Mouse (Mus musculus) fibroblast of lung, adult 2 months (primary cell): ENCODE data around the gene 3110040M04Rik.
"Not testable (repeated sequence)": the region's sequence is repeated elsewhere in the genome, so short reads cannot be mapped to it uniquely, and the experiment has no call there.

Experiments used
- DNase-seq: peaks from one replicate; pipeline ENCODE4 v3.0.0-alpha.2; 2011; ENCODE audit warnings: low read depth

Gene 3110040M04Rik

DNA sequence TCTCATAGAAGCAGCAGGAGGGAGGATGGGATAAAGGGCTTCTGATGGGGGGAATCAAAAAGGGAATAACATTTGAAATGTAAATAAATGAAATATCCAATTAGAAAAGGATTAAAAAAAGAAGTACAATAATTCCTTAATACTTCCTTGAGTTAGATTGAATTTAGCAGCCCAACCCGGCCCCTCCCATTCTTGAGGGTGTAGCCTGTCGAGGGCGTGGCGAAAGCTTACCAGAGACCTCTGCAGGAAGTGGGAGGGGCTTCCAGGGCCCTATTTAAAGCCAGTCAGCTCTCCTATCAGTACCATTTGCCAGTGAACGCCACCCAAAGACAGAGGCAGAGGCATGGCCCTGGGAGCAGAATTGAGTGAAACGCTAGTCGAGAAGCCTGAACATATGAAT, 11.8 kb upstream of the 3110040M04Rik start, which contains the start of gene Gm8947:
Gene Gm8947, plus strand, starts transcription at position 302 of the 400 bp plus-strand sequence.
- DNase-seq, result not testable (repeated sequence)

DNA sequence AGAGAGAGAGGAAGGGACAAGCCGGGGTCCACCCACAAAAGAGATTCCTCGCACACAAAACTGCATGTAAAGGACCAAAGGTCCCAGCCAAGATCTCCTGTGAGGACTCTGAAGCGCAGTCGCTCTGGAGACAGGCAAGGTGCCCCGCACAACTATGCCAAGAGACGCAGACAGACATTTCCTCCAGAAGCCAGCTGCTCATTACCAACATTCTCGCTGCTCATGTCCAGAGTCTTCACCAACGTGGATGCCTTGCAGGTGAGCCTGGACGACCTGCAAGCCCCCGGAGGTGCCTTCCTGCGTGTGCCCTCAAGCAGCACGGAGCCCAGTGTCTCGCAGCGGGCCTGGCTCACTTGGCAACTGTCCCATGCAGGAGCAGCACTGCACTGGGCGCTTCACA, 11.2 kb upstream of the 3110040M04Rik start:
- not testable (repeated sequence) for DNase-seq

DNA sequence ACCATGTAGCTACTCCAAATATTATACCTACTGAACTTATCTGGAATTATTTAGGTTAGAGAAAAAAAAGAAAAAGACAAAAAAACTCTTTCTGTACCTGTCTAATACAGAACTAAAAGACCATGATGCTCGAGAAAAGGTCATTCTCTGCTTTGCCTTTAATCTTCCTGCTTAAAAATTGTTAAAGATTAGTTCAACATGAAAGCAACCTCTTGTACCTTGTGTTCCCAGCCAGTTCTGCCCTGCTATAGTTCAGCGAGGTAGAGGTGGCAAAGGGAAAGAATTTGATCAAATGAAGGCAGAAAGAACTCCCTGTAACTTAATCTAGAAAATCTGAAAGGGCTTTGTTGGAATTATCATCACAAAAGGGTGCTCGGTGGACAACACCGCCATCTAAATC, 7.9 kb upstream of the 3110040M04Rik start:
- not testable (repeated sequence) for DNase-seq

DNA sequence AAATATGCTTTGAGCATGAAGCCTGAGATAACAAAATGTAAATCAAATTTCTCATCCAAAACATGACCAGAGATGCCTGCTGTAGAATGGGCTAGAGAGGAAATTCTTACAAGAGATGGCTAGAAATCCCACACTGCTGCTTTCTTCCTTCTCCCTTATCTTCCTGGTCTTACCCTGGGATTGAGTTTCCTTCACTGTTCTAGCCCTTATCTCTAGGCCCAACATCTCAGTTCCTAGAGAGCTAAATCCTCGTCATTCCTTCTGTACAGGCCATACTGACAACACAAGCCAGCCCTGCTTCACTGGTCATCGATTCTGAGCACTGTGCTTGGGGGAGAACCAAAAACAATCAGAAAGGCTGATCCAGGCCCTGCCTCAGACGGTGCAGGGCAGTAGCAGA, 7.2 kb upstream of the 3110040M04Rik start:
- DNase-seq, result not testable (repeated sequence)

DNA sequence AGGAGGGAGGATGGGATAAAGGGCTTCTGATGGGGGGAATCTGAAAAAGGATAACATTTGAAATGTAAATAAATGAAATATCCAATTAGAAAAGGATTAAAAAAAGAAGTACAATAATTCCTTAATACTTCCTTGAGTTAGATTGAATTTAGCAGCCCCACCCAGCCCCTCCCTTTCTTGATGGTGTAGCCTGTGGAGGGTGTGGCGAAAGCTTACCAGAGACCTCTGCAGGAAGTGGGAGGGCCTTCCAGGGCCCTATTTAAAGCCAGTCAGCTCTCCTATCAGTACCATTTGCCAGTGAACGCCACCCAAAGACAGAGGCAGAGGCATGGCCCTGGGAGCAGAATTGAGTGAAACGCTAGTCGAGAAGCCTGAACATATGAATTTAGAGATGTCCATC, 5.8 kb upstream of the 3110040M04Rik start, which contains the start of gene Gm47995:
Gene Gm47995, plus strand, starts transcription at position 329 of the 400 bp plus-strand sequence.
- not testable (repeated sequence) for DNase-seq

DNA sequence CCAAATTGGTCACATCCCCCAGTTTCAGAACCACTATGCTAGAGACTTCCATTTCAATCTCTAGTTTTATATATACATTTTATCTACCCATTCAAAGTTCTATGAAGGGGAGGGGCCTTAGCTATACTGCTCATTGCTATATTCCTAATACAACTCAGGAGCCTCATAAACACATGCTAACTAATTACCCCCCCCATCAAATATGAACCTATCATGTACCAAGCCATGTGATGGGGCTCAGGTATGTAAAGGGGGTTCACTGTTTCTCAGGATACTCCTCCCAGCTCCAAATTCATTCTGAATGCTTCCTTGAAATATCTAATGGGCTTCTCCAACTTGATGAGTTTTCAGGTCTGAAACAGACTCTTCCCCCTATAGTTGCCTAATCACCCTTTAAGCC, 3.3 kb upstream of the 3110040M04Rik start:
- not testable (repeated sequence) for DNase-seq

DNA sequence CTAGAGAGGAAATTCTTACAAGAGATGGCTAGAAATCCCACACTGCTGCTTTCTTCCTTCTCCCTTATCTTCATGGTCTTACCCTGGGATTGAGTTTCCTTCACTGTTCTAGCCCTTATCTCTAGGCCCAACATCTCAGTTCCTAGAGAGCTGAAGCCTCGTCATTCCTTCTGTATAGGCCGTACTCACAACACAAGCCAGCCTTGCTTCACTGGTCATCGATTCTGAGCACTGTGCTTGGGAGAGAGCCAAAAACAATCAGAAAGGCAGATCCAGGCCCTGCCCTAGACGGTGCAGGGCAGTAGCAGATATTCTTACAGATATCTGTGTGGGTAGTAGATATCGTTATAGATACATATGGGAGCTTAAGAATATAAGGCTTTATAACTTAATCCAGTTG, 1.1 kb upstream of the 3110040M04Rik start:
- not testable (repeated sequence) for DNase-seq

DNA sequence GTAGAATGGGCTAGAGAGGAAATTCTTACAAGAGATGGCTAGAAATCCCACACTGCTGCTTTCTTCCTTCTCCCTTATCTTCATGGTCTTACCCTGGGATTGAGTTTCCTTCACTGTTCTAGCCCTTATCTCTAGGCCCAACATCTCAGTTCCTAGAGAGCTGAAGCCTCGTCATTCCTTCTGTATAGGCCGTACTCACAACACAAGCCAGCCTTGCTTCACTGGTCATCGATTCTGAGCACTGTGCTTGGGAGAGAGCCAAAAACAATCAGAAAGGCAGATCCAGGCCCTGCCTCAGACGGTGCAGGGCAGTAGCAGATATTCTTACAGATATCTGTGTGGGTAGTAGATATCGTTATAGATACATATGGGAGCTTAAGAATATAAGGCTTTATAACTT, 4.6 kb downstream of the 3110040M04Rik start:
- not testable (repeated sequence) for DNase-seq

DNA sequence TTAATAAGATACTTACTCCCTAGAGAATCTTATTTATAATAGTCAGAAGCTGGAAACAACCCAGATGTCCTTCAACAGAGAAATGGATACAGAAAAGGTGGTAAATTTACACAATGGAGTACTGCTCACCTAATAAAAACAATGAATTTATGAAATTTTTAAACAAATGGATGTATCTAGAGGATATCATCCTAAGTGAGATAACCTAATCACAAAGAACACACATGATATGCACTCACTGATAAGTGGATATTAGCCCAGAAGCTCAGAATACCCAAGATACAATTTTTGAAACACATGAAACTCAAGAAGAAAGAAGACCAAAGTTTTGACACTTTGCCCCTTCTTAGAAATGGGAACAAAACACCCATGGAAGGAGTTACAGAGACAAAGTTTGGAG, 5.0 kb downstream of the 3110040M04Rik start:
- DNase-seq, result not testable (repeated sequence)

DNA sequence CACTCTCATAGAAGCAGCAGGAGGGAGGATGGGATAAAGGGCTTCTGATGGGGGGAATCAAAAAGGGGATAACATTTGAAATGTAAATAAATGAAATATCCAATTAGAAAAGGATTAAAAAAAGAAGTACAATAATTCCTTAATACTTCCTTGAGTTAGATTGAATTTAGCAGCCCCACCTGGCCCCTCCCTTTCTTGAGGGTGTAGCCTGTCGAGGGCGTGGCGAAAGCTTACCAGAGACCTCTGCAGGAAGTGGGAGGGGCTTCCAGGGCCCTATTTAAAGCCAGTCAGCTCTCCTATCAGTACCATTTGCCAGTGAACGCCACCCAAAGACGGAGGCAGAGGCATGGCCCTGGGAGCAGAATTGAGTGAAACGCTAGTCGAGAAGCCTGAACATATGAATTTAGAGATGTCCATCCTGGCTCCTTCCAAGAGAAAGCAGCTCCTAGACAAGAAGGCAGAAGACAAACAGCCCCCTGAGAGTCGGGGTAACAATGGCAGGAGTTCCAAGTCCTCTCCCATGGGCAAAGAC, 6.0 kb downstream of the 3110040M04Rik start, which contains the start of gene Gm47996:
Gene Gm47996, plus strand, starts transcription at position 308 of the 532 bp plus-strand sequence.
- not testable (repeated sequence) for DNase-seq

DNA sequence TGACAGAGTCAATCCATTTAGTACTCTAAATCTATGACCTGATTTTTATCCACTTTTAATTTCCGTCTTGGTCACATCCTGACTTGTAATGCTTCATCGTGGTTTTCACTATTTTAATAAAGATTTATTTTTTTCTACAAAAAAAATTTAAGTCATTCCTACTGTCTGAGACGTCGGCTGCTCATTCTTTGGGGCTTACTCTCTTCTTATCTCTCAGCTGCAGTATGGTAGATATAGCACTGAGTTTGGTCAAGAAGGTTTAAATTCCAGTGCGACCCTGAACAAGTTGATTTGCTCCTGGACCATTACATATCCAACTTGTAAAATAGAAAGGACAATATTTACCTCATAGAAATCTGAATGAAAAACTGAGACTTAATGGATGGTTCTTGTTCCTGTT, 7.7 kb downstream of the 3110040M04Rik start:
- DNase-seq, result not testable (repeated sequence)

DNA sequence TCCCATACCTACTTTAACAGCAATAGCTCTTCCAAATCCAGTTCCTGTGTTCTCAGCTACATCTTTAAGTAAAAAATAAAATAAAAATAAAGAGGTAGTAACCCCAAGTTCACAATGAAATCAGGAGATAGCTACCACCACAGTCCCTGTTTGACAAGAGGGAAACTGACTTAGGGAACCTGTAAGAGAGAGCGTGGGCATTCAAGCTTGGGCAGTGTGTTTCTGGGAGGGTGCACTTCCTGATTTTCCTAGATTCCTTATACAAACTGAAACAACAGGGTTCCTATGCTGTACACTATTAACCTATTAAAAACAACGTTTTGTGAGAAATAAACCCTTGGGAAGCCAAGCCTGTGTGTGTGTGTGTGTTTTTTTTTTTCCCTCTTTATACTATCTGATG, 10.9 kb downstream of the 3110040M04Rik start:
- DNase-seq, result no peak

DNA sequence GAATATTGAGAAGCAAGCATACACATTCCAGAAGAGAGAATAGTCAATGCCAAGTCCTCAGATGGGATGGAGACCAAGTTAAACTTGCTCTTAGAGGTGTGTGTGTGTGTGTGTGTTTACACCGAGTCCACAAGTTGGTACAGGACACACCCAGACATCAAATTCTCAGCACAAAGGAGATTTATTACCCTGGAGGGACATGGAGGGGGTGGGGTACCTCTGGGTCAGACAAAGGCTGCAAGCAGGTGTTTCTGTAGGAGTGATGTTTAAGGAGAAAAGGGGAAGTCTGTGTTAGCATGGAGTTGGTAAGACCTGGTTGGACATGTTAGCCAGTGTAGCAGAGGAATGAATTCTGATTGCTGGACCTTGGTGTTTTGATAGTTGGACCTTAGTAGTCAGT, 12.1 kb downstream of the 3110040M04Rik start:
- DNase-seq, result no peak

DNA sequence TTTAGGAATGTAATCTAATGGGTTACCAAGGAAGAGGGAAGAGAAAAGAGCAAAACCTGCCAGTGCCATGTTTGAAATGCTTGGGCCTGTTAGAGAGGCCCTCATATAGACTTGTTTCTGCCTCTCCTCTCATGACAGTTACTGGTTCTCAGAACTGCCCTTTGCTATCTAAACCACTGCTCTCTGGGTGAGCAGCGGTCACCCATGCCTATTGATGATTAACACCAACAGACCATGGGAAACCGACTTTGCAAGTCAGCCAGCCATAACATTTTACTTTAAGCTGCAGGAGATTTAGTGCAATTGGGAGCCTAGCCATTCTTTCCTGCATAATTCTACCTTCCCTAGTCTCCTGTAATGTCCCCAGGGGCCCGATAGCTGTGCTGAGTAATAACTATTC, 12.5 kb downstream of the 3110040M04Rik start:
- DNase-seq, result no peak

DNA sequence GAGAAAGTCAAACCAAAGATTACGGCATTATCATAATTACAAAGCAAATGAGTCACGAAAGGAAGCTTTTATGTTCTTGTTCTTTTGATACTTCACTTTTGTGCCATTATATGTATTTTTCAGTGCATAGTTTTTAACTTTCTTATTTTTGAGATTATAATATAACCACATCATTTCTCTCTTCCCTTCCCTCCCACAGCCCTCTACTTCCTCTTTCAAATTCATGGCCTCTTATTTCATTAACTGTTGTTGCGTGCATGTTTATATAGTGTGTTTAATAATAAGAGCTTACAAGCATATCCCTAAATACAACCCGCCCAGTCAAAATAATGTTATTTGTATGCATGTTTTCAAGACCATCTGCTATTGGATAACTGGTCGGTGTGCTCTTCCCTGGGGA, 15.1 kb downstream of the 3110040M04Rik start:
- no peak for DNase-seq

DNA sequence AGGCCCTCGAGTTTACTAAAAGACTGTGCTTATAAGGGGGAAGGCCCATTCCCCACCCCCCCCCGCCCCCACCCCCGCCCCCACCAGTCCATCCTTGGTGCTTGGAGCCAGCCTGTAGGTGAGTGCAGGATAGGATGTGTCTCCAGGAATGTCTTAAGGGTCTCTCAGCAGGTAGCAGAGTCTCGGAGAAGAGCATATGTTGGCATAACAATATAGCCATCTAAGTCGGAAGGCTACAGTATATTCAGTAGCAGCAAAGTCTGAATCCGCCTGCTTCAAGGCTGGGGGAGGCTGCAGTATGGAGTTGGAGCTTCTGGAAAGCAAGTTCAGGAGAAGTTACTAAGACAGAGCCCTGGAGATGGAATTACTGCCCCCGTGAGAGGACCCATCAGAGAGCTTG, 16.2 kb downstream of the 3110040M04Rik start:
- no peak for DNase-seq

DNA sequence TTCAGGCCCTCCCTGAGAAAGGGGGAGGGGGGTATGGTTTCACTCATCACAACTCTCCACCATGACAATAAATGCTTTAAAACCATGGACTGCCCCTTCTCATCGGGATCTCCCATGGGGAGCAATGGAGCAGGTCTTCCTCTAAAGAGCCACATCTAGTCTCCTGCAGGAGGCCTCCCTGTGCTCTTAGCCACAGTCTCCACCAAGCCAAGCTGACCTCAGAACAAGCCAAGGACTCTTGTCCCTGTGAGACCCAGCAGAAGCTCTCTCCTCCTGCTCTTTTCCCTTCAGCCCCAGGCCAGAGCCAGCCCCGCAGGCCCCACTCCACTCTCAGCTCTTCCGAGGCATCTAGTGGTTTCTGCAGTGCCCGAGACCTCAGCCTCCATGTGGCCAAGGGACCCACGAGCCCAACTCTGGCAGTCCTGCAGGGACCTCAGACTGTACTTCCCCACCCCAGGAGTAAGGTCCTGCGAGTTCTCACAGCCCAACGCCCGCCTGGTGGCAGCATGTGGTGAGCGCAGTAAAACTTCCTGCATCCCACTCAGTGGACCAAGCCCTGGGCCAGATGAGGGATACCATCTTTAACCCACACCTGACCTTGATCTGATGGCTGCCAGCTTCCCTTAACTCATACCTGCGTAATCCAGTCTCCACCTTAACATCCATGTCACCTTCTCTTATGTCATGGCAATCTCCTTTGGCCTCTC, 18.8 kb downstream of the 3110040M04Rik start:
- DNase-seq, result no peak

DNA sequence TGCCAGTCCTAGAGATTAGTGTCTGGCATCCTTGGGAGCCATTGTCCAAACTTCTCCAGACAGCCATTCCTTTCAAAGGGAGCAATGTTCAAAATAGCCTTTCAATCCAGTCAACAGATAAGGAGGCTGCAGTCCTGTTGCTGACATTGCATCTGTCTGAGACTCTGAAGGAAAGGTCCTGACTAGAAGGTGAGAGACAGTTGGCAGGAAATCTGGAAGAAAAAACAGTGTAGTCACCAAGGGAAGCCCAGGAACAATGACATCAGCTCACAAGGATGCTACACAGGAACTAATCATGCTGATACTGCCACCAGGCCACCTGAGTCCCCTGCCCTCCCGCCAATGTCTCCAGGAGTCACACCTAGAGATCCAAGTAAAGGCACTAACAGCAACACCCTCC, 19.5 kb downstream of the 3110040M04Rik start:
- no peak for DNase-seq

DNA sequence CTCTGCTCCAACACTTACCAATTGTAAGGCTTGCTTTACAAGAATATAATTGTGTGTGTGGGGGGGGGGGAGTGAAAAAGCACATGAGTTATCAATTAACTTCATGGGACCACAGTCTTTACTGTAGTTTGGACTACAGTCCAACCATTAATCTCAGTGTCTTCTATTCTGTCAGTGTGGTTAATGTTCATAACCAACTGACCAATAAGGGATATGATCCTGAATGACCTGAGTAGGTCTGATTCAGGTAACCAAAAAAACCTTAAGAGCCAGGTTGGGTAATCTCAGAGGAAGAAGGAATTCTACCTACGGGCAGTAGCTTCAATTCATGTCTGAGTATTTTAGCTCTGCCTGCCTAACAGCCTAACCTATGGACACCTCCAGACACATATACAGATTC, 20.6 kb downstream of the 3110040M04Rik start:
- DNase-seq, result no peak

DNA sequence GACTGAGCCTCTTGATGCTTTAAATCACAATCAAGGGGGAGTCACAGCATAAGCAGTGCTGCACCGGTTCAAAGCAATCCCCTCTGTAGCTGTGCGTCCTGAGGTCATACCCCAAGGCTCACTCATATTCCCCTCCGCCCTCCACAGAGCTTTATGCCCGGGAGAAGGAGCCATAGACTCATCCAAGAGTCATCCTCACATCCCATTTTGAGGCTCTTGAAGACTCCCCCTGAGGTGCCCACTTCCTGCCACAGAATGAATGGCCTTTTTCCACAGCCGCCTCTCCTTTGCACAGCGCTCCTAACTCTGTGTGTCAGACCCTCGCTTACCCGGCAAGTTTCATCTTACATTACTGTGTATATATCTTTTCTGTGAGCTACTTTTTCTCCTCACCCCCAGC, 23.6 kb downstream of the 3110040M04Rik start:
- DNase-seq, result no peak

DNA sequence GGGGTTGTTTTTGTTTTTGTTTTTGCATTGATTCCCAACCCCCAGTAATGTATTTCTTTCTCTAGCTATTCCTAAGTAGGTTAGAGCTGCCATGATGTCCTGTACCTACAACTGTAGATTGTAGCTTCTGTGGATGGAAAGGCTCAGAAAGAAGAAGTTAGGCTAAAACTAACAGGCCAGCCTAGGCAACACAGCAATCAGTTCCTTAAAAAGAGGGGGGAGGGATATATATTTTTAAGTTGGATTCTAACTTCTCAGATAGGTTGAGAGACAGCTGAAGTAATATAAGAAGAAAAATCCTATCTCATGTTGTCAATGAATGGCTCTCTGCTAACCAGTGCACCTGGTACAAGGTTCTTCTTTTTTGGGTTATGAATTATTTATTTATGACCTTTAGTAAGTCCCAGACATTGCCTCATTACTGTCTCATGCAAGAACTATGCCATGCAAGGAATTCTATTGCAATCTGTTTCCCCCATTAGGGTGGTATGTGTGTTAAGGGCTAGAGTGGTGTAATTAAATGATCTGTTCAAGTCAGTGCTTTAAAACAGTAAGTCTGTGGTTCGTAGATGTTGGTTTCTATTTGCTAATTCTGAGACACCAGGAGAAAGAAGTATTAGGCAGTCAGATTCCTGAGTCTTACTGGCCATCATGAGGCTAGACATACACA, 24.5 kb downstream of the 3110040M04Rik start:
- DNase-seq, result no peak

DNA sequence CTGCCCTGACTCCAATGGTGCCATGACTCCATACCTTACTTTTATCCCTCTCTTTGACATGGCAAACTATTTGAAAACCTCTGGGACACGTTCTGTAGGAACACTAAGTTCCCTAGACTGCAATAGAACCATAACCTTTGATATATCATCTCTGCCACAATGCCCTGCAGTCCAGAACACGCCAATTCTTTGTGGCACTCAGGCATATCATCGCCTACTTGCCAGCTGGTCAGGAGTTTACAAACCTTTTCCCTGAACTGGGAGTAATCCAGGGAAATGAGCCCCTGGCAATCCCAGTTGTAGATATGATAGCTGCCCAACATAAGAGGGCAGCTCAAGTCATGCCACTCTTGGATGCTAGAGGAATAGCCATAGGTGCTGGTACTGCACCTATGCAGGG, 28.4 kb downstream of the 3110040M04Rik start:
- no peak for DNase-seq

DNA sequence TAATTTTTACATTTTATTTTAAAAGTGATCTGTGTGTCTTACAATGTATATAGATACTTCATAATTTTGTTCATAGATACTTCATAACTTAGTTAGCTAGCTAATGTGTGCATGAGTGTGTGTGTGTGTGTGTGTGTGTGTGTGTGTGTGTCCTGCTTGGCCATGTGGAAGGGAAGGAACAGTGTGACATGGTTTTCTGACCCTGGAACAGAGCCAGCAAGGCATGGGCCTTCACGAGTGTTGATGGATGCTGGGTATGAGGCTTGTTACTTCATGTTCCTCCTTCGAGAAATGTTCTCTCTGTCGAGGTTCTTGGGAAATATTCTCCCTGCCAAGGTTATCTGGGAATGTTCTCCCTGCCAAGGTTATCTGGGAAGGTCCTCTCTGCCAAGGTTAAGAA, 29.8 kb downstream of the 3110040M04Rik start:
- no peak for DNase-seq
